Mouse (Mus musculus): ENCODE results near the gene Tmem33.

GRCm38 (mm10) chr5:67307659-67308222, 47.4 kb downstream of the Tmem33 start:
- TF ChIP-seq CTCF (IDR thresholded peaks at IDR 0.05; ENCODE audit: control insufficient read depth, insufficient read depth, insufficient replicate concordance, low read depth, low read length) (no peak), POLR2A (IDR thresholded peaks at IDR 0.05; ENCODE audit: control insufficient read depth, low read depth, low read length) (no peak)

All from testis, adult 2 months (tissue).